Mouse (Mus musculus) erythroblast, embryonic 14.5 days (primary cell): ENCODE data around the gene Il1r1.

ENCODE experiments used
- GATA1 ChIP-seq: IDR thresholded peaks from 2 replicates; pipeline ENCODE4 v1.6.1; 2012; ENCODE audit warnings: low read length, inconsistent platforms, mixed read lengths
- TAL1 ChIP-seq: IDR thresholded peaks from 3 replicates; pipeline ENCODE4 v1.6.1; 2012; ENCODE audit warnings: low read length, inconsistent platforms, mixed read lengths

DNA sequence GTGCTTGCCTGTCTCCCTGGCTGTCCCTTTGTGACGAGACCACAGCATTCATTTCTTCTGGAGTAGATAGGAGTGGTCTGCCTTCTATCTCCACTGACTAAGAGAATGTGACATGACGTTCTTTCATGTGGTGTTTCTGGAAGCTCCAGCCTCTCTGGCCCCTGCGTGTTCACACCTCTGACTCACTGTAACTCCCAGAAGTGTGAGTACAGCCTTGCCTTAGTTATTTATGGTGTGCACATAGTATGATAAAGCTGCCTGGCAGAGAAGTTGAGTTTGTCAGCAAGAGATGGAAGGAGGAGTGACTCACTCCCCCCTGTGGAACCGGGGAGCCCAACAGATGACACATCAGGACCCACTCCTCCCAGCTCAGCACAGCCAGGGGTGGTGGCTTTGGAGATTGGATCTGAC, 133.9 kb downstream of the Il1r1 start:
- TF ChIP-seq GATA1, result no peak
- peak; percentile 33; the same call in 2 of the 3 replicates for TF ChIP-seq TAL1
